Mouse (Mus musculus) cerebellum, adult 2 months (tissue): ENCODE measurements around the gene Exoc3l2. TPM values are rescaled to one million over a fixed set of nuclear protein-coding genes. Genes with fewer than 3 reads are reported as not detected.

ENCODE experiments used
- DNase-seq, 2 experiments: peaks; one replicate each; pipeline ENCODE4 v3.0.0; 2021
- H3K27ac ChIP-seq: fragments of 200-500 bp; 2 replicates; pipeline ENCODE4 v1.5.1; 2012; ENCODE audit warnings: low read length, control low read depth, inconsistent platforms; ENCODE audit not compliant: insufficient read depth
- H3K27me3 ChIP-seq: fragments of 200-500 bp; 2 replicates; pipeline ENCODE4 v1.6.1; 2012; ENCODE audit warnings: inconsistent platforms, mild to moderate bottlenecking, low read length, moderate library complexity; ENCODE audit not compliant: control insufficient read depth, insufficient read depth
- H3K4me1 ChIP-seq: fragments of 200-500 bp; 2 replicates; pipeline ENCODE4 v1.6.1; 2011; ENCODE audit warnings: low read length; ENCODE audit not compliant: control insufficient read depth, insufficient read depth
- H3K4me3 ChIP-seq: fragments of 200-500 bp; replicated peaks from 2 replicates; pipeline ENCODE3; 2011; ENCODE audit warnings: mild to moderate bottlenecking, low read depth, low read length, control low read depth; ENCODE audit not compliant: insufficient read depth
- CTCF ChIP-seq: fragments of 200-500 bp; IDR thresholded peaks from 2 replicates; pipeline ENCODE4 v1.5.1; 2011; ENCODE audit warnings: low read depth, mild to moderate bottlenecking, control low read depth, low read length, moderate library complexity, borderline replicate concordance; ENCODE audit not compliant: insufficient read depth
- POLR2A ChIP-seq: fragments of 200-500 bp; IDR thresholded peaks from 2 replicates; pipeline ENCODE4 v1.6.1; 2011; ENCODE audit warnings: low read length, control low read depth, borderline replicate concordance; ENCODE audit not compliant: insufficient read depth
- WGBS: fragments of 180-500 bp; shearing (Covaris S2); methylation state at CpG from one replicate; pipeline ENCODE4 v1.1.7; 2018; 5-methylcytosine and 5-hydroxymethylcytosine counted together
- polyA plus RNA-seq: library from polyadenylated mRNA; depleted of rRNA; stranded (reverse); fragments of >200 nt; gene quantifications from 2 replicates; pipeline ENCODE4 v1.2.3, GENCODE M21; 2012; rRNA removed

Exoc3l2 gene
- polyA plus RNA-seq, 1 experiment = 0.21 TPM

DNA sequence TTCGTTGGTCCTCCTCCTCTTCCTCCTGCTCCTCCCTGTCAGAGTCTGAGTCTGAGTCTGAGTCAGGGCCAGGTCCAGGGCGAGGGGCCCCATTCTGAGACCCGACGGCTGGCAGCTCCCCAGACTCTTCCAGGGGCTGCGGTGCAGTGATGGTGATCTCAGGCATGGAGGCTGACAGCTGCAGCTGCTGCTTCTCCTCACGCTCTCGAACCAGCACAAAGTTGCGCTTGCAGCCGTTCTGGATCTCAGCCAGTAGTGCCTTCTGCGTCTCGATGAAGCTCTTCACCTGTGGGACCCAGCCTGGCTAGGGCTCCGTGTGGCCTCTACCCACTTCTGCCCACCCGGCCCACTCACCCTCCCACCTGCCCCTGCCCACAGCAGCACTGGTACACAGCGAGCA lies 69.1 kb downstream of the Exoc3l2 start:
- H3K27ac ChIP-seq = no peak overlapping the region
- 34% methylated on average over 14 of the region's 14 CpGs for WGBS
- DNase-seq = no peak
- H3K27me3 ChIP-seq = no peaks in the 10 kb centered on the region
- H3K4me1 ChIP-seq = peaks cover 20% of the 10 kb centered on the region
- H3K4me3 ChIP-seq = no peak overlapping the region
- TF ChIP-seq POLR2A = no peak
- no peak for TF ChIP-seq CTCF

DNA sequence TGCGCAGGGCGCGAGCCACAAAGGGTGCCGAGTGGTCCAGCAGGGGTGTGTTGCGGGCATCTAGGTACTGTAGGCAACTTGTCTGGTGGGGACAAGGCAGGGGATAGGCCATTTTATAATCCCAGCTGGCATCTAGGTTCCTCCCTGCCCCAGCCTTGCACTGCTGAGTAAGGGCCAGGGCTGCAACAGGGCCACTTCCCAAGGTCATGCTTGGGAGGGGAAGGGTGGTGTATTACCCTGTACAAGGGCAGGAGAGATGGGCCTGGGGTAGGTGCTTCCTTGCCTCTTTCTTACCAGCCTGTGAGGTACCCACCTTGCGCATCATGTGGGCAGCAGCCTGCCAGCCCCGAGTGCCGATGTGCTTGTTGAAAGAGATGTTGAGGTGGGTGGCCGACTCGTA lies 71.5 kb downstream of the Exoc3l2 start:
- 82% methylated on average over 10 of the region's 10 CpGs for WGBS

DNA sequence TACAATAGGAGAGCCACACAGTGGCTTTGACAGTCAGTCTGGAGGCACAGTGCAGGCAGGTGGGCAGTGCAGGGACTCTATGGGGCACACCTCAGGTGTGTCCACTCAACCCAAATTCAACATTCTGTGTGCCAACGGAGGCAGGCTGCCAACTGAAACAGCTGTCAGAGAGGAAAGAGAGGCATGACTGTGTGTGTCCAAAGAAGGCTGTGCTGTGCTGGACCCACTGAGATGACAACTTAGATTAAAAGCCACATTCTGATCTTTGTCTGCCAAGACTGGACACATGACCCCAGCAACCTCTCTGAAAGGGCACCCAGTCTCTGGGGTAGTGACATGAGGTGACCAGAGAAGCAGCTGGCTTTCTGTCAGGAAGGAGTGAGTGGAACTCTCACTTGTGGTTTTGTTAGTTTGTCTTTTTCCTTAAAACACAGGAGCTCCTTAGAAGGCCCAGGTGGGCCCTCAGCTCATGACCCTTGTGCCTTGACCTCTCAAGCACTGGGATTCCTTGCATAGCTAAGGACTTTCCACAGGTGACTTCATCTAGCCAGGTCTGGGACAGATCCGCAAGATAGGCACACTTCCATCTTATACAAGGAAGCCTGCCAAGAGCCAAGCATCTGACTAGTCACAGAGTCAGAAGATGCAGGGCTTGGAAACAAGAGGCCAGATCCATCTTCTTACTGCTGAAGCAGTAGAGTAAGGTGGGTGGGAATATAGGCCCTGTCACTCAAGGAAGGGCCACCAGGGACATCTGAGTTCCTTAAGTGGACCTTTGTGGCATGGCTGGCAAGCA lies 77.8 kb downstream of the Exoc3l2 start:
- 7% methylated on average over 2 of the region's 2 CpGs for WGBS
- Histone ChIP-seq H3K27ac (peak overlapping the region; percentile 45; the same call in 1 of the 2 replicates), H3K27me3 (no peaks in the 10 kb centered on the region), H3K4me1 (peaks cover 57% of the 10 kb centered on the region), H3K4me3 (no peak overlapping the region)
- TF ChIP-seq POLR2A (no peak), CTCF (no peak)
- peak; percentile 51 to 57 for DNase-seq

More for the DNA sequence above, 71.5 kb downstream of the Exoc3l2 start:
- H3K4me1 ChIP-seq = peaks cover 25% of the 10 kb centered on the region
- H3K4me3 ChIP-seq = no peak overlapping the region
- H3K27me3 ChIP-seq = no peaks in the 10 kb centered on the region
- DNase-seq = no peak
- no peak overlapping the region for H3K27ac ChIP-seq
- TF ChIP-seq CTCF (no peak), POLR2A (no peak)

- peaks cover 54% of the 10 kb centered on the region for H3K4me1 ChIP-seq
- WGBS = 25% methylated on average over 7 of the region's 7 CpGs
Measured at GRCm38 (mm10) chr7:19541681-19542154, 78.6 kb downstream of the Exoc3l2 start.

GRCm38 (mm10) chr7:19542155-19542691 lies 79.1 kb downstream of the Exoc3l2 start:
- WGBS = 3% methylated on average over 8 of the region's 8 CpGs
- peak; percentile 68 to 72 for DNase-seq

More at GRCm38 (mm10) chr7:19541681-19542154, 78.6 kb downstream of the Exoc3l2 start:
- Histone ChIP-seq H3K4me3 (no peak overlapping the region), H3K27ac (peak overlapping the region; percentile 62), H3K27me3 (no peaks in the 10 kb centered on the region)
- no peak for TF ChIP-seq CTCF
- TF ChIP-seq POLR2A = no peak
- no peak for DNase-seq

DNA sequence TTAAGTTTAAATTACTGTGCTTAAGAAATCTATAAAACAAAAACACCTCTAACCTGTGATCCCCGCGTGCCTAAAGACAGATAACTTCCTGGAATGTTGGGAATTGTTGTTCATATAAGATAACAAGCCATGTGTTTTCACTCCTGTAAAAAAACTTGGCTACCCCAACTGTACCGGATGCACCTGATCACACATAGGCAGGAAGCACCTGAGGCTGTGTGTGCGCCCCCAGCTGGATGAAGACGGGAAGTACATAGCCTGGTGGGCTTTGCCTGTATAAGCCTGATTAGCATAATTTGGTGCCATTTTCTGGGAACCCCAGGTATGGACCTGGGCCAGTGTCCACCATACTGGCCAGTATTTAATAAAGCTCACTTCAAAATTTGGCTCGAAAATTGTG lies 80.5 kb downstream of the Exoc3l2 start:
- Histone ChIP-seq H3K4me3 (no peak overlapping the region), H3K27ac (no peak overlapping the region), H3K27me3 (no peaks in the 10 kb centered on the region), H3K4me1 (peaks cover 59% of the 10 kb centered on the region)
- DNase-seq = no peak
- WGBS = 54% methylated on average over 6 of the region's 6 CpGs
- TF ChIP-seq POLR2A = no peak
- 0 out of 2 replicates have a peak, but pooled peaks have one; percentile 23 for TF ChIP-seq CTCF

More at GRCm38 (mm10) chr7:19542155-19542691, 79.1 kb downstream of the Exoc3l2 start:
- Histone ChIP-seq H3K4me1 (peaks cover 54% of the 10 kb centered on the region), H3K4me3 (no peak overlapping the region), H3K27me3 (no peaks in the 10 kb centered on the region), H3K27ac (peak overlapping the region; percentile 62)
- TF ChIP-seq POLR2A (no peak), CTCF (no peak)

GRCm38 (mm10) chr7:19546007-19546406 lies 82.9 kb downstream of the Exoc3l2 start:
- no peak for DNase-seq
- Histone ChIP-seq H3K27me3 (no peaks in the 10 kb centered on the region), H3K4me1 (peaks cover 50% of the 10 kb centered on the region), H3K27ac (no peak overlapping the region), H3K4me3 (no peak overlapping the region)
- 19% methylated on average over 3 of the region's 3 CpGs for WGBS
- TF ChIP-seq CTCF (no peak), POLR2A (no peak)

Other genes starting within 250 kb of the Exoc3l2 start
- 39.1 and 40.1 TPM in 2 replicates for gene Opa3, start 235.0 kb upstream of the Exoc3l2 start, polyA plus RNA-seq
- 30.8 and 32.9 TPM in 2 replicates for gene Vasp, start 191.5 kb upstream of the Exoc3l2 start, polyA plus RNA-seq
- 1.1 and 2.0 TPM in 2 replicates for gene Ppm1n, start 183.3 kb upstream of the Exoc3l2 start, polyA plus RNA-seq
- gene Rtn2, start 180.7 kb upstream of the Exoc3l2 start, polyA plus RNA-seq = 96.9 and 101 TPM in 2 replicates
- gene Fosb, start 153.3 kb upstream of the Exoc3l2 start, polyA plus RNA-seq = 0.67 and 0.71 TPM in 2 replicates
- 52.2 and 53.9 TPM in 2 replicates for gene Ercc1, start 118.6 kb upstream of the Exoc3l2 start, polyA plus RNA-seq
- 12.6 and 12.7 TPM in 2 replicates for gene Cd3eap, start 103.8 kb upstream of the Exoc3l2 start, polyA plus RNA-seq
- 4.1 and 4.8 TPM in 2 replicates for gene Ppp1r13l, start 103.6 kb upstream of the Exoc3l2 start, polyA plus RNA-seq
- gene Ercc2, start 81.3 kb upstream of the Exoc3l2 start, polyA plus RNA-seq = 45.0 and 46.3 TPM in 2 replicates
- 1.7 and 2.1 TPM in 2 replicates for gene Klc3, start 59.2 kb upstream of the Exoc3l2 start, polyA plus RNA-seq
- 0.08 and 0.11 TPM in 2 replicates for gene Ckm, start 58.6 kb upstream of the Exoc3l2 start, polyA plus RNA-seq
- gene Mark4, start 4.5 kb upstream of the Exoc3l2 start, polyA plus RNA-seq = 50.3 and 52.8 TPM in 2 replicates
- 8.6 and 9.2 TPM in 2 replicates for gene Bloc1s3, start 45.0 kb downstream of the Exoc3l2 start, polyA plus RNA-seq
- 23.0 and 26.2 TPM in 2 replicates for gene Trappc6a, start 45.1 kb downstream of the Exoc3l2 start, polyA plus RNA-seq
- 1.3 and 1.8 TPM in 2 replicates for gene Nkpd1, start 54.5 kb downstream of the Exoc3l2 start, polyA plus RNA-seq
- gene Ppp1r37, start 99.7 kb downstream of the Exoc3l2 start, polyA plus RNA-seq = 134 and 136 TPM in 2 replicates
- gene Zfp296, start 114.0 kb downstream of the Exoc3l2 start, polyA plus RNA-seq = 3.4 and 4.0 TPM in 2 replicates
- gene Gemin7, start 114.3 kb downstream of the Exoc3l2 start, polyA plus RNA-seq = 86.1 and 87.2 TPM in 2 replicates
- 151 and 152 TPM in 2 replicates for gene Clasrp, start 141.2 kb downstream of the Exoc3l2 start, polyA plus RNA-seq
- gene Relb, start 166.1 kb downstream of the Exoc3l2 start, polyA plus RNA-seq = 4.7 and 5.8 TPM in 2 replicates
- gene Clptm1, start 201.7 kb downstream of the Exoc3l2 start, polyA plus RNA-seq = 158 and 159 TPM in 2 replicates
- not detected in 2 replicates for gene Apoc2, start 214.6 kb downstream of the Exoc3l2 start, polyA plus RNA-seq
- not detected in 2 replicates for gene Gm44805, start 218.1 kb downstream of the Exoc3l2 start, polyA plus RNA-seq
- not detected in 2 replicates for gene Apoc4, start 218.1 kb downstream of the Exoc3l2 start, polyA plus RNA-seq
- gene Apoc1, start 229.3 kb downstream of the Exoc3l2 start, polyA plus RNA-seq = 5.1 and 6.6 TPM in 2 replicates
- gene Apoe, start 235.9 kb downstream of the Exoc3l2 start, polyA plus RNA-seq = 2,800 and 2,936 TPM in 2 replicates